Mouse (Mus musculus): ENCODE results near the gene Rgs10. TPM values are rescaled to one million over a fixed set of nuclear protein-coding genes. Genes with fewer than 3 reads are reported as not detected.

The Rgs10 gene
- total and polyA plus RNA-seq, 2 experiments from 2014 or later = 0.69 to 7.8 TPM

DNA sequence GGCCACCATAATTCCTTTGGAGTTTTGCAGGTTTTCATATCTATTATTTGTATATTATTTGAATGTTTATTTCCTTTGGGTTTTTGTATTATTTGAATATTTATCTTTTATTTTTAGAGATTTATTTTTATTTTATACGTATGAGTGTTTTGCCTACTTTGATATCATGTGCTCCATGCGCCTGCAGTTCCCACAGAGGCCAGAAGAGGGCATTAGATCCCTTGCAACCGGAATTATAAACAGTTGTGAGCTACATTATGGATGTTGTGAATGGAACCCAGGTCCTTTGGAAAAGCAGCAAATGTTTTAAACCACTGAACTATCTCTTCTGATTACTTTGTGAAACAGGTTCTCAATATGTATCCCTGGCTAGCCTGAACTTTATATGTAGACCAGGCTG is 46.2 kb downstream of the Rgs10 start:
- Histone ChIP-seq H3K27ac (ENCODE audit: low read depth) (no peak overlapping the region), H3K9ac (replicated peaks; ENCODE audit: low read depth, low read length) (no peak overlapping the region), H3K4me2 (ENCODE audit: low read depth, low read length) (no peak overlapping the region), H3K36me3 (replicated peaks; ENCODE audit: control insufficient read depth, insufficient read depth, low read length) (0 out of 2 replicates have a peak, but pooled peaks cover 6% of the 10 kb centered on the region), H3K4me1 (ENCODE audit: control insufficient read depth, insufficient read depth) (no peaks in the 10 kb centered on the region), H3K27me3 (ENCODE audit: control insufficient read depth, insufficient read depth, low read length) (no peaks in the 10 kb centered on the region), H3K9me3 (replicated peaks; ENCODE audit: control insufficient read depth, low read length) (peaks cover 4% of the 10 kb centered on the region; the same call in 1 of the 2 replicates), H3K4me3 (ENCODE audit: low read depth, low read length) (no peak overlapping the region)
- ATAC-seq (ENCODE audit: insufficient read depth, low read depth) = no peak
- no peak for TF ChIP-seq EP300 (IDR thresholded peaks at IDR 0.05; ENCODE audit: low read depth)
- TF ChIP-seq CTCF (IDR thresholded peaks at IDR 0.05; ENCODE audit: low read depth) = peak; percentile 48
- 54% methylated on average over 3 of the region's 3 CpGs for WGBS
- DNase-seq (ENCODE audit: low spot score) = no peak

- no peak for DNase-seq (ENCODE audit: low spot score)
- Histone ChIP-seq H3K9me3 (replicated peaks; ENCODE audit: control insufficient read depth, low read length) (peaks cover 4% of the 10 kb centered on the region; the same call in 1 of the 2 replicates), H3K4me1 (ENCODE audit: control insufficient read depth, insufficient read depth) (peaks cover 5% of the 10 kb centered on the region; the same call in 1 of the 2 replicates), H3K27ac (ENCODE audit: low read depth) (no peak overlapping the region), H3K4me3 (ENCODE audit: low read depth, low read length) (no peak overlapping the region), H3K27me3 (ENCODE audit: control insufficient read depth, insufficient read depth, low read length) (no peaks in the 10 kb centered on the region), H3K4me2 (ENCODE audit: low read depth, low read length) (no peak overlapping the region), H3K9ac (replicated peaks; ENCODE audit: low read depth, low read length) (no peak overlapping the region), H3K36me3 (replicated peaks; ENCODE audit: control insufficient read depth, insufficient read depth, low read length) (0 out of 2 replicates have a peak, but pooled peaks cover 6% of the 10 kb centered on the region)
- no peak for TF ChIP-seq EP300 (IDR thresholded peaks at IDR 0.05; ENCODE audit: low read depth)
- TF ChIP-seq CTCF (IDR thresholded peaks at IDR 0.05; ENCODE audit: low read depth) = no peak
- WGBS = 70% methylated on average over 12 of the region's 12 CpGs
- ATAC-seq (ENCODE audit: insufficient read depth, low read depth) = no peak
These were observed 49.2 kb downstream of the Rgs10 start for GRCm38 (mm10) chr7:128369366-128369765.

DNA sequence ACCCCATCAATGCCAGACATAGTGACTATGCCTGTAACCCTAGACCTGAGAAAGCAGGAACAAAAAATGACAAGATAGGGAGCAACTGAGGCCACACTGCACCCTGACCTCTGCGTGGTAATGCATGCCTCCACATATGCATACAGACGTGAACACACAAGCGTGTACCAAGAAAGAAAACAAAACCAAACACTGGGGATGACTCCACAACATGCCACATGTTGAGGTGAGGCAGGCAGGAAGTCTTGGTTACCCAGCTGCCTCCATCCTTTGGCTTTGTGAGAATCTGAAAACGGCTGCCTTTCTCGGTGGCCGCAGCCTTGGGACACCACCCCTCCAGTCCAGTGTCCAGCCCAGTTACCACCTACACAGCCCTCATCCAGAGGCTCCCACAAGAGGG is 49.7 kb downstream of the Rgs10 start:
- no peak overlapping the region for H3K27ac ChIP-seq (ENCODE audit: low read depth)
- no peak overlapping the region for H3K4me2 ChIP-seq (ENCODE audit: low read depth, low read length)
- H3K27me3 ChIP-seq (ENCODE audit: control insufficient read depth, insufficient read depth, low read length) = no peaks in the 10 kb centered on the region
- TF ChIP-seq EP300 (IDR thresholded peaks at IDR 0.05; ENCODE audit: low read depth) = no peak
- TF ChIP-seq CTCF (IDR thresholded peaks at IDR 0.05; ENCODE audit: low read depth) = no peak
- no peak overlapping the region for H3K9ac ChIP-seq (replicated peaks; ENCODE audit: low read depth, low read length)
- 87% methylated on average over 6 of the region's 6 CpGs for WGBS
- H3K4me3 ChIP-seq (ENCODE audit: low read depth, low read length) = no peak overlapping the region
- 0 out of 2 replicates have a peak, but pooled peaks cover 6% of the 10 kb centered on the region for H3K36me3 ChIP-seq (replicated peaks; ENCODE audit: control insufficient read depth, insufficient read depth, low read length)
- H3K4me1 ChIP-seq (ENCODE audit: control insufficient read depth, insufficient read depth) = peaks cover 5% of the 10 kb centered on the region; the same call in 1 of the 2 replicates
- ATAC-seq (ENCODE audit: insufficient read depth, low read depth) (no peak), DNase-seq (ENCODE audit: low spot score) (no peak)
- peaks cover 4% of the 10 kb centered on the region; the same call in 1 of the 2 replicates for H3K9me3 ChIP-seq (replicated peaks; ENCODE audit: control insufficient read depth, low read length)

- DNase-seq (ENCODE audit: low spot score) (no peak), ATAC-seq (ENCODE audit: insufficient read depth, low read depth) (no peak)
- Histone ChIP-seq H3K4me1 (ENCODE audit: control insufficient read depth, insufficient read depth) (peaks cover 5% of the 10 kb centered on the region; the same call in 1 of the 2 replicates), H3K27me3 (ENCODE audit: control insufficient read depth, insufficient read depth, low read length) (no peaks in the 10 kb centered on the region), H3K4me3 (ENCODE audit: low read depth, low read length) (no peak overlapping the region), H3K36me3 (replicated peaks; ENCODE audit: control insufficient read depth, insufficient read depth, low read length) (no peaks in the 10 kb centered on the region), H3K4me2 (ENCODE audit: low read depth, low read length) (no peak overlapping the region), H3K27ac (ENCODE audit: low read depth) (no peak overlapping the region), H3K9ac (replicated peaks; ENCODE audit: low read depth, low read length) (no peak overlapping the region), H3K9me3 (replicated peaks; ENCODE audit: control insufficient read depth, low read length) (no peaks in the 10 kb centered on the region)
- TF ChIP-seq EP300 (IDR thresholded peaks at IDR 0.05; ENCODE audit: low read depth) (no peak), CTCF (IDR thresholded peaks at IDR 0.05; ENCODE audit: low read depth) (no peak)
- WGBS = 71% methylated on average over 11 of the region's 11 CpGs
These were observed 51.9 kb downstream of the Rgs10 start for GRCm38 (mm10) chr7:128366654-128367053.

- H3K36me3 ChIP-seq (replicated peaks; ENCODE audit: control insufficient read depth, insufficient read depth, low read length) = no peaks in the 10 kb centered on the region
- no peak overlapping the region for H3K9ac ChIP-seq (replicated peaks; ENCODE audit: low read depth, low read length)
- ATAC-seq (ENCODE audit: insufficient read depth, low read depth) (no peak), DNase-seq (ENCODE audit: low spot score) (no peak)
- 33% methylated on average over 4 of the region's 4 CpGs for WGBS
- TF ChIP-seq EP300 (IDR thresholded peaks at IDR 0.05; ENCODE audit: low read depth) = no peak
- TF ChIP-seq CTCF (IDR thresholded peaks at IDR 0.05; ENCODE audit: low read depth) = no peak
- H3K4me2 ChIP-seq (ENCODE audit: low read depth, low read length) = no peak overlapping the region
- H3K4me3 ChIP-seq (ENCODE audit: low read depth, low read length) = no peak overlapping the region
- H3K27ac ChIP-seq (ENCODE audit: low read depth) = no peak overlapping the region
- H3K9me3 ChIP-seq (replicated peaks; ENCODE audit: control insufficient read depth, low read length) = no peaks in the 10 kb centered on the region
- H3K27me3 ChIP-seq (ENCODE audit: control insufficient read depth, insufficient read depth, low read length) = no peaks in the 10 kb centered on the region
- peaks cover 5% of the 10 kb centered on the region; the same call in 1 of the 2 replicates for H3K4me1 ChIP-seq (ENCODE audit: control insufficient read depth, insufficient read depth)
These were observed 53.4 kb downstream of the Rgs10 start for GRCm38 (mm10) chr7:128365096-128365715.

All from heart, postnatal 0 days (tissue).